Mouse (Mus musculus) midbrain, embryonic 13.5 days (tissue): ENCODE measurements at regions not wholly inside any gene's neighbourhood (a gene's known extent, or its start where the extent isn't known, plus 50 kb on each side); places are given as distances from the start of the nearest gene placed in this dataset.
A peak's percentile ranks its signal among the peaks of the same experiment; 100 is the strongest.

Source experiments
- ATAC-seq: fragments of 200-750 bp; cut with Nextera tagmentation; 2 replicates; pipeline ENCODE4 v1.8.0; 2017; ENCODE audit warnings: mild to moderate bottlenecking, moderate TSS enrichment, moderate library complexity
- H3K27ac ChIP-seq: fragments of 300-500 bp; sonication (generic); 2 replicates; pipeline ENCODE4 v1.5.1; 2015; ENCODE audit warnings: inconsistent platforms, mild to moderate bottlenecking, moderate library complexity
- H3K27me3 ChIP-seq: fragments of 300-500 bp; sonication (generic); 2 replicates; pipeline ENCODE4 v1.6.1; 2015; ENCODE audit warnings: mild to moderate bottlenecking, inconsistent platforms
- H3K36me3 ChIP-seq: fragments of 300-500 bp; sonication (generic); 2 replicates; pipeline ENCODE4 v1.6.1; 2015; ENCODE audit warnings: mild to moderate bottlenecking, inconsistent platforms
- H3K4me1 ChIP-seq: fragments of 300-500 bp; sonication (generic); replicated peaks from 2 replicates; pipeline ENCODE4 v1.6.1; 2015; ENCODE audit warnings: inconsistent platforms
- H3K4me2 ChIP-seq: fragments of 300-500 bp; sonication (generic); replicated peaks from 2 replicates; pipeline ENCODE4 v1.6.1; 2015; ENCODE audit warnings: moderate library complexity, mild to moderate bottlenecking, inconsistent platforms
- H3K4me3 ChIP-seq: fragments of 300-500 bp; sonication (generic); replicated peaks from 2 replicates; pipeline ENCODE4 v1.5.1; 2015; ENCODE audit warnings: mild to moderate bottlenecking, inconsistent platforms
- H3K9ac ChIP-seq: fragments of 300-500 bp; sonication (generic); replicated peaks from 2 replicates; pipeline ENCODE4 v1.6.1; 2015; ENCODE audit warnings: mild to moderate bottlenecking, inconsistent platforms
- H3K9me3 ChIP-seq: fragments of 300-500 bp; sonication (generic); 2 replicates; pipeline ENCODE4 v1.6.1; 2016; ENCODE audit warnings: mild to moderate bottlenecking, inconsistent platforms
- WGBS: fragments of 180-500 bp; shearing (Covaris S2); methylation state at CpG from one replicate; pipeline ENCODE4 v1.1.7; 2015; 5-methylcytosine and 5-hydroxymethylcytosine counted together

DNA sequence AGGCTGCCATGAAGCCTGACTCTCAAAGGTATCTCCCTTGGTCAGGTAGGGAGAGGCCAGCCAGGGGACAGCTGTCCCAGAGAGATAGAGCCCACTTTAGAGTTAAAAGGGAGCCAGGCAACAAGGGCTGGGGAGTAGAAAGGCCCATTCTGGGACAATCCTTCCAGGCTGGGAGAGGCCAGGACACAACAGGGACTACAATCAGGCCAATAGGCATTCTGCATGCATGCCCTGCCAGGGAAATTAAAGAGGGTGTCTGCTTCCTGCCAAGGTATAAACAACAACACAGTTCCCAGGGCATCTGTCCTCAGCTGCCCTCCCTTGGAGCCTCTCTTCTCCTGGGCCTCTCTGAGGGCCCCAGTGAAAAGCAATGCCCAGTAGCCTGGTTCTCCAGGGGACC is 437.8 kb downstream of the Cd83 start:
- Histone ChIP-seq H3K27ac (no peak overlapping the region), H3K4me2 (no peak overlapping the region), H3K36me3 (no peaks in the 10 kb centered on the region), H3K4me3 (no peak overlapping the region), H3K4me1 (peaks cover 27% of the 10 kb centered on the region), H3K27me3 (peaks cover 11% of the 10 kb centered on the region), H3K9ac (no peak overlapping the region), H3K9me3 (peaks cover 7% of the 10 kb centered on the region; the same call in 1 of the 2 replicates)
- ATAC-seq, result no peak

DNA sequence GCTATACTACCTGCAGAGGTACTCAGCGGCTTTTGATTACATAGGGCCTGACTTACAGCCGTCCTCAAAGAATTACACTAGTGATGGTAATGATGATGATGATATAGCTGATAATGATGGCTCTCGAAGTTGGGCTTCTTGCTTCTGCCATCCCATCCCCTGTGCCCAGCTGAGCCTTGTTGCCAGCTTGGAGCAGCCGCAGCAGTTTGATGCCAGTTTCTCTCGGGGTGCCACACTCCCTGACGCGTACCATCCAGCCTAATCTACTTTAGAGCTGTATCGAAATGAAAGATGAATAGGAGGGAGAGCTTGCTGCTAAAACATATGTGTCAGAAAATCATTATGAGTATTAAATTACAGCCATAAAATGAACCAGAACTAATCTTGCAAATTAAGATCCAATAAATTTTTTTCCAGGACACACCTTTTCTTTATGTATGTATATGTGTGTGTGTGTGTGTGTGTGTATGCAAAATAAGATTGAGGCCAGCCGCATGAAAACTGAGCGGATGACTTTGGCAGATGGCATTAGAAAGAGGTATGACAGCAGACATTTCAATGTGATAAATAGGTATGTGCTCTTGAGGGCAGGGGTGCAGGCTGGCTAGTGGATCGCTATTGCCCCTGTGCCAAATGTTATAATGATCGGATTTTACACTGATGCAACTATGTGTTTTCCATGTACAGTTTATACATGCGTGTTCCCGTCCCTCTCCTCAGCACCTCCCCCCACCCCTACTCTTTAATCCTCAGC is 443.3 kb downstream of the Cd83 start:
- Histone ChIP-seq H3K36me3 (no peaks in the 10 kb centered on the region), H3K9ac (no peak overlapping the region), H3K9me3 (peaks cover 7% of the 10 kb centered on the region; the same call in 1 of the 2 replicates), H3K27ac (no peak overlapping the region), H3K27me3 (peaks cover 15% of the 10 kb centered on the region), H3K4me3 (no peak overlapping the region), H3K4me1 (peaks cover 56% of the 10 kb centered on the region), H3K4me2 (peak overlapping the region; percentile 25; the same call in 1 of the 2 replicates)
- 64% methylated on average over 14 of the region's 14 CpGs for WGBS
- ATAC-seq, result no peak

DNA sequence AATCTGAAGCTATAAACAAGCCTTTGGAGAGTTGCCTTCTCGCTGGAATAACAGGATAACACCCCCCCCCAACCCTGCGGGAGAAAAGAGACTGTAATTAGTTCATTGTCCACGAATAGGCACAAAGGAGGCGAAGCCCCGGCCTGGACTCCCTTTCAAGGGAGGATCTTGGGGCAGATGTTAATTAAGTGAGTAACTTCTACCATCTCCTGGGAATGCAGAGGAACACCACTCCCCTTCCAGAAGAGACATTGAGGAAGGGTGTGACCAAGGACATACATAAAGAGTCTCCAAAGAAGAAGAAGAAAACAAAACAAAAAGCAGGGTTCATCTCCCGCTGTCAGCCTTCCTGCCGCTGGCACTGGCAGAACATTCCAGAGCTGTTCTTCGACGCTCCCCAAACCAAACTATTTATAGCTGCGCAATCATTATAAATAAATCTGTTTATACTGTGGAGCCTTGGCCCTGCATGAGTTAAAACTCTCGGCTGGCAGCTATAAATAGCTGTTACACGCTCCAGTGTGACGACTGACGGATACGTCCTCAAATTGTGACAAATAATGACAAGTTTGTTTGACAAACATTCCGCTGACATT is 444.1 kb downstream of the Cd83 start:
- 7% methylated on average over 16 of the region's 16 CpGs for WGBS
- H3K27me3 ChIP-seq, result peaks cover 18% of the 10 kb centered on the region
- H3K9me3 ChIP-seq, result peaks cover 7% of the 10 kb centered on the region; the same call in 1 of the 2 replicates
- H3K36me3 ChIP-seq, result no peaks in the 10 kb centered on the region
- H3K4me3 ChIP-seq, result no peak overlapping the region
- no peak overlapping the region for H3K27ac ChIP-seq
- H3K4me1 ChIP-seq, result peaks cover 58% of the 10 kb centered on the region
- no peak for ATAC-seq
- H3K4me2 ChIP-seq, result peak overlapping the region; percentile 25
- H3K9ac ChIP-seq, result no peak overlapping the region

DNA sequence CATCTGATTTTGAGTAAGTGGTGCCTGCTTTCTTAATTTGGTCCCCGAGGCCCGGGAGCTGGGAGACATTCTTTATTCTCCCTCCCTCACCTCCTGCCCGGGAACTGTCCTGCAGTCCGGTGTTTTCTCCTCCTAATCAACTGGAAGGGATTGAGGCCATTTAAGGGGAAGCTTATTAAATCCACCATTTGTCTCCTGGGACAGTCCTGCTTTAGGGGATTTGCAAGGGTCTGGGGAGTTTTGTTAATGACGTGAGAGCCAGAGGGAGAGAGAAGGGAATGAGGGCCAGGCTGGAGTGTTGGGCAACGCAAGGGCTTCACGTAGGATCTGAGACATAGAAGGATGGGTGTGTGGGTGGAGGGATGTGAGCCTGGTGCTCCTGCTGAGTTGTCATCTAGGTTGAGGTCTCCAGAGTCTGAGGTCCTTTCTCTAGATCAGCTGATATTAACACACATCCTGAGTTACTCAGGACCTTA is 444.6 kb downstream of the Cd83 start:
- WGBS, result 3% methylated on average over 7 of the region's 7 CpGs
- no peak overlapping the region for H3K4me3 ChIP-seq
- H3K27me3 ChIP-seq, result peaks cover 22% of the 10 kb centered on the region
- H3K9me3 ChIP-seq, result peaks cover 6% of the 10 kb centered on the region; the same call in 1 of the 2 replicates
- H3K27ac ChIP-seq, result no peak overlapping the region
- H3K4me1 ChIP-seq, result peaks cover 58% of the 10 kb centered on the region
- ATAC-seq, result no peak
- H3K36me3 ChIP-seq, result no peaks in the 10 kb centered on the region
- peak overlapping the region; percentile 25 for H3K4me2 ChIP-seq
- H3K9ac ChIP-seq, result no peak overlapping the region

DNA sequence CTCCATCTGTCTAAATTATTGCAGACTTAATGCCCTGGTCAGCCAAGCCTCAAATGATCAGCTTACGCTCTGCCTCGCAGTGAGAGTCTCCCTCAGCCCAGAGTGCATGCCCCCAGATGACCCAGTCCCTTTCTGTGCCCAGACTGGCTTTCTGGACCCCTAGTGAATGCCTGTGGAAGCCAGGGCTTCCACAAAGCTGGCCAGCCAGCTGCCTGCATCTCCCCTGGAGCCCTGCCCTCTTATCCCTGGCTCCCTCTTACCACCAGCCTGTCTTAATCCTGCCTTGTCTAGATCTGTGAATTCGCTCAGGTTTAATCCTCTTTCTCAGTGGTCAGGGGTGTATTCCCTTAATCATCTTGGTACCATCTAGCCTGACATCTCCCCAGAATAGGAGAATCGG is 446.8 kb downstream of the Cd83 start:
- H3K9ac ChIP-seq, result no peak overlapping the region
- no peaks in the 10 kb centered on the region for H3K36me3 ChIP-seq
- WGBS, result 12% methylated on average over 4 of the region's 4 CpGs
- no peak overlapping the region for H3K4me2 ChIP-seq
- H3K27me3 ChIP-seq, result peaks cover 38% of the 10 kb centered on the region
- peak overlapping the region; percentile 69 for H3K27ac ChIP-seq
- peaks cover 57% of the 10 kb centered on the region for H3K4me1 ChIP-seq
- no peaks in the 10 kb centered on the region for H3K9me3 ChIP-seq
- H3K4me3 ChIP-seq, result no peak overlapping the region
- peak; percentile 47 for ATAC-seq

DNA sequence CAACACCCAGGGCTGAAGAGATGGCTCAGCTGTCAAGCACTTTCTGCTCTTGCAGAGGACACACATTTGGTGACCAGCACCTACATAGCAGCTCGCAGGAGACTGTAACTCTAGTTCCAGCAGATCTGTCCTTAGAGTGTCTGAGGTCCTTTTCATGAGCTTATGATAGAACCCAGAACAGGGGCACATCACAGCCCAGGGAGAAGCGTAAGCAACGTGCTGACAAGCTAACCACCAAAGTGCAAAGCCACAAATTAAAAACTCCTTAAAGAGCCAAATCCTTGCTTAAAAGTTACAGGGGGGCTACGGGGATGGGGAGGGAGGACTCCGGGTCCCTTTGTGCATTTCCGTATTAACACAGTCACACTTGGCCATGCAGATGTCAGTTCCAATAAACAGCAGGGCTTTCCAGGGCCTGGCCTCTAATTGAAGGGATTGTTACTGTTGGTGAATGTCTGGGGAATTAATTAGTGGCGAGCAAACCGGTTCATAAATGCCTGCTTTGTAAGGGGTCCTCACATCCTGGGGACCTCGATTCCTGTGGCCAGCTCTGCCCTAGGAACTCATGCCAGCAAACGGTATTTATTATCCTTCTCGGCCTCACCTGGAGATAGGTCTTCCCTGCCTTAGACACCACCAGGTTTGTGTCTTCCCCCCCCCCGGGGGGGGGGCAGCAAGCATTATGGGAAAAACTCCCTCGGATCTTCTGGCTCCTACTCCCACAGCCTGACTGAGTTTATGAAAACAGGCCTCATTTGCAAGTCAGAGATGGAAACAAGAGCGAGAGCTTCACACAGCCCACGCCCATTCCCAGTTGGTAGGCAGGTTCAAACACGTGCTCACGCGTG is 447.5 kb downstream of the Cd83 start:
- no peak overlapping the region for H3K4me3 ChIP-seq
- H3K27ac ChIP-seq, result peak overlapping the region; percentile 69
- H3K4me1 ChIP-seq, result peaks cover 55% of the 10 kb centered on the region
- no peaks in the 10 kb centered on the region for H3K9me3 ChIP-seq
- H3K36me3 ChIP-seq, result no peaks in the 10 kb centered on the region
- no peak overlapping the region for H3K9ac ChIP-seq
- peak; percentile 73 for ATAC-seq
- peak overlapping the region; percentile 22; the same call in 1 of the 2 replicates for H3K4me2 ChIP-seq
- 9% methylated on average over 18 of the region's 18 CpGs for WGBS
- peaks cover 39% of the 10 kb centered on the region for H3K27me3 ChIP-seq

DNA sequence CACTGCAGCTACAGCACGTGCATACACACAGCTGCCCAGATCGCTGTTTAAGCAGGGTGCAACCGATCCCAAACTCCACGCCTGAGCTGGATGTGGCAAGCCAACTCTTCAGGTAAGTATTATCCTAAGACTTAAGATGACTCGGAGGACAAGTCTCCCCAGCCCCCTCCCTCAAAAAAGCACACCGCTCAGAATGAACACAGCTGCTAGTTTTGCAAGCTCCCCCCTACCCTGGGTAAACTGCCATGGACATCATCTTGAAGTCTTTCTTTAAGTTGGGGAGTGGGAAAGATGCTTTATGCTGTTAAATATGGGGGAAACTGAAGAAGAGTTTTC is 448.1 kb downstream of the Cd83 start:
- Histone ChIP-seq H3K27me3 (peaks cover 33% of the 10 kb centered on the region), H3K27ac (peak overlapping the region; percentile 69), H3K4me1 (peaks cover 49% of the 10 kb centered on the region), H3K4me3 (no peak overlapping the region), H3K9me3 (no peaks in the 10 kb centered on the region), H3K9ac (no peak overlapping the region), H3K36me3 (no peaks in the 10 kb centered on the region), H3K4me2 (0 out of 2 replicates have a peak overlapping the region, but pooled peaks have one; percentile 22)
- WGBS, result 33% methylated on average over 6 of the region's 6 CpGs
- no peak for ATAC-seq

DNA sequence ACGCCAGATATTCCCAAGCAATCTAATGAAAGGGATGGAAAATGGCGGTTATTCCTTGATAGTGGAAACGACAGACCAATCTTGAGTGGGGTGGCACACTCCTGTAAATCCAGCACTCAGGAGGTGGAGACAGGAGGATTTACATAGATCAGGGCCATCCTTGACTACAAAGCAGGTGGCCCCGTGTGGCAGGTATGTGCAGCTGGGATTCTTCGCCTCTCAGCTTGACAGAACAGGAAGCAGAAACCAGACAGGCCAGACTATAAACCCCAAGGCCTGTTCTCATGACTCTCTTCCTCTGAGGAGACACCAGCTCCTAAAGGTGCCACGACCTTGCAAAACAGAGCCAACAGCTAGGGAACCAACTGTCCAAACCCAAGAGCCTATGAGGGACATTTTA is 449.7 kb downstream of the Cd83 start:
- 91% methylated on average over 6 of the region's 6 CpGs for WGBS
- H3K36me3 ChIP-seq, result no peaks in the 10 kb centered on the region

DNA sequence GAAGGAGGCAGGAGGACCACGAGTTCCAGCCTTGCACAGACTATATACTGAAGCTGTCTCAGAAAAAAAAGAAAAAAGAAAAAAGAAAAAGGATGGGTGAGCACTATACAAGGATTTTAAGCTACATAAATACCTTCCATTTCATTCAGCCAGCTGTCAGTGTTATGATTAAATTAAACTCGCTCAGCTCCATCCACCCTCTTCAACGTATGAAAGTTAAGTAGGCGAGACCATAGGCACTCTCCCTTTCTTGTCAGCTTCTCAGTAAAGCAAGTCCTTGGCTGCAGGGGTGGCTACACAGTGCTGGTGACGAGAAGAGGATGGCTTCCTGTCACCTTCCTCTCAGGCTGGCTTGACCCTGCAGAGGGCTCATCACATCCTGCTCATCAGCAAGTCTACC is 450.7 kb downstream of the Cd83 start:
- WGBS, result 83% methylated on average over 5 of the region's 5 CpGs
- Histone ChIP-seq H3K4me1 (peaks cover 33% of the 10 kb centered on the region), H3K9ac (no peak overlapping the region), H3K27ac (no peak overlapping the region), H3K9me3 (no peaks in the 10 kb centered on the region), H3K27me3 (peaks cover 32% of the 10 kb centered on the region), H3K4me3 (no peak overlapping the region), H3K4me2 (no peak overlapping the region), H3K36me3 (no peaks in the 10 kb centered on the region)
- ATAC-seq, result no peak

More for the DNA sequence above, 449.7 kb downstream of the Cd83 start:
- H3K9ac ChIP-seq, result no peak overlapping the region
- H3K4me2 ChIP-seq, result no peak overlapping the region
- peaks cover 32% of the 10 kb centered on the region for H3K27me3 ChIP-seq
- H3K9me3 ChIP-seq, result no peaks in the 10 kb centered on the region
- H3K4me3 ChIP-seq, result no peak overlapping the region
- no peak overlapping the region for H3K27ac ChIP-seq
- H3K4me1 ChIP-seq, result peaks cover 39% of the 10 kb centered on the region
- no peak for ATAC-seq

DNA sequence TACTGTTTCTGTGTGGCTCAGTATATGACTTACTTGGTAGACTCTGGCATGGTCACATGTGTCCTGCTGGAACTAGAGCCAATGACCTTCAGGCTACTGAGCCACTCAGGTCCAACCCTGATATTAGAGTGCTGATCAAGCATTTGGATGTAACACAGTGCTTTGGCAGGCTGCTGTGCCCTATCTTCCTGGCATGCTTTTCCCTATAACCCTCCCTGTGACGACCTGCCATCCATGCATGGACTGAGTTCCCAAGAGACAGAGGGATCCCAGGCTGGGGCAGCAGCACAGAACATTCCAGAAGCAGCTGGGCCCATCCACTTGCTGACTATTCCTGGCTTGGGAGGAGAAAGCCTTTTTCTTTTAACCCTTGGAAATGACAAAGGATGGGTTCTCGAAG is 451.4 kb downstream of the Cd83 start:
- no peaks in the 10 kb centered on the region for H3K9me3 ChIP-seq
- no peak overlapping the region for H3K4me2 ChIP-seq
- H3K36me3 ChIP-seq, result no peaks in the 10 kb centered on the region
- no peak overlapping the region for H3K4me3 ChIP-seq
- no peak overlapping the region for H3K27ac ChIP-seq
- ATAC-seq, result no peak
- H3K9ac ChIP-seq, result no peak overlapping the region
- 88% methylated on average over 2 of the region's 2 CpGs for WGBS
- peaks cover 30% of the 10 kb centered on the region for H3K27me3 ChIP-seq
- H3K4me1 ChIP-seq, result peaks cover 26% of the 10 kb centered on the region

DNA sequence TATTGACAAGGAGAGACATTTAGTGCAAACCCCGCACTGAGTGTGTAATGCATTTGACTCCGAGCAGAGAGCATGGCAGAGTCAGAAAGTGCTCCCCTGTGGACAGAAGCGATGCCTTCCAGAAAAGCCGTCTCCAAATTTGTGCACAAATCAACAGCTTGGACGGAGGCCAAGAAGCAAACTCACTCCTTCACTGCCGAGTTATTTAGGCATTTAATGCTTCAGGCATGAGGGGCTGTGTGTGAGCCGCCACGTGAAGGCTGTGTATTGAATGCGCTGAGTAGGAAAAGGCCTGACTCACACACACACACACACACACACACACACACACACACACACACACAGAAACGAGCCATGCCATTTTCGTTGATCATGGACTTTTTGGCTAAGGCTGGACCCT is 453.7 kb downstream of the Cd83 start:
- ATAC-seq, result 0 out of 2 replicates have a peak, but pooled peaks have one; percentile 27
- WGBS, result 56% methylated on average over 11 of the region's 11 CpGs

DNA sequence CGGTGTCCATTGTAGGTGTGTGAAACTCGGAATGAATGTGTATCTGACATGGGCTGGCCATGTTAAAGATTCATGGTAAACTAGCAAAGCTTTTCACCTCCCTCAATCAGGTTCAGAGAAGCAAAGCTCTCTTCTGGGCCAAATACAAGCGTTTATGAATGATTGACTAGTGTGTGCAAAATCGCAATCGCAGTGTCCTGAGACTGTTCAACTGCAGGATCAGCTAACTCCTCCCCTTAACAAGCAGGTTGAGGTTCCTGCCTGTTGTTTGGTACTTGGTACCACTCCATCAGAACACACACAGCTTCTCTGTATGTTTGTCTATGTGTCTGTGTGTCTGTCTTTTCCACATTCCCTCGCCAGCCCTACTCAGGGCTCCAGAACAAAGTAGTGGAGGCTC is 458.6 kb downstream of the Cd83 start:
- Histone ChIP-seq H3K4me2 (no peak overlapping the region), H3K27me3 (no peaks in the 10 kb centered on the region), H3K27ac (no peak overlapping the region), H3K9me3 (no peaks in the 10 kb centered on the region), H3K9ac (no peak overlapping the region), H3K36me3 (no peaks in the 10 kb centered on the region), H3K4me1 (peaks cover 6% of the 10 kb centered on the region), H3K4me3 (no peak overlapping the region)
- WGBS, result 94% methylated on average over 6 of the region's 6 CpGs
- no peak for ATAC-seq

More for the DNA sequence above, 453.7 kb downstream of the Cd83 start:
- Histone ChIP-seq H3K9me3 (no peaks in the 10 kb centered on the region), H3K9ac (no peak overlapping the region), H3K27ac (no peak overlapping the region), H3K4me2 (no peak overlapping the region), H3K27me3 (peaks cover 30% of the 10 kb centered on the region), H3K4me3 (no peak overlapping the region), H3K4me1 (peaks cover 5% of the 10 kb centered on the region), H3K36me3 (no peaks in the 10 kb centered on the region)
